Mouse (Mus musculus) neutrophil, adult 5-6 weeks (primary cell): ENCODE data around the gene Adgrf5. TPM values are rescaled to one million over a fixed set of nuclear protein-coding genes. Genes with fewer than 3 reads are reported as not detected.

ENCODE experiments used
- ATAC-seq: fragments of 151-379, 151-347 bp; 2 replicates; pipeline ENCODE4 v1.8.0; 2017; ENCODE audit warnings: mild to moderate bottlenecking, moderate TSS enrichment; ENCODE audit not compliant: insufficient number of reproducible peaks, poor library complexity, low FRiP score, severe bottlenecking; ENCODE audit errors: extremely low read depth
- total RNA-seq: library from RNA; stranded (forward); fragments of 200-1000 nt; gene quantifications from 2 replicates; pipeline ENCODE4 v1.2.3, GENCODE M21; 2017

The Adgrf5 gene
- total RNA-seq, 1 experiment from 2014 or later, result not detected

GRCm38 (mm10) chr17:43503861-43504593 lies 143.8 kb downstream of the Adgrf5 start:
- ATAC-seq, result no peak

- ATAC-seq, result no peak
Measured at GRCm38 (mm10) chr17:43504594-43504934, 144.3 kb downstream of the Adgrf5 start.

Other genes starting within 250 kb of the Adgrf5 start
- 1.1 and 2.3 TPM in 2 replicates for gene Adgrf1, start 90.1 kb upstream of the Adgrf5 start, total RNA-seq
- 0.12 TPM in 1 of 2 replicates, not detected in the other for gene Mep1a, start 142.4 kb downstream of the Adgrf5 start, total RNA-seq
- 2.5 and 5.5 TPM in 2 replicates for gene Ankrd66, start 183.2 kb downstream of the Adgrf5 start, total RNA-seq
- gene Pla2g7, start 207.6 kb downstream of the Adgrf5 start, total RNA-seq, result 658 and 695 TPM in 2 replicates